1 mouse cellular context compared by ENCODE assay signal in genomic region chr5:136512103-136512674, GRCm38 (mm10).
TF ChIP-seq lines count a peak whose summit lies in the region.

No protein-coding gene starts in this region.

TF ChIP-seq in MEL, 35 proteins besides CTCF, POLR2A, EP300 and RAD21 (continued from another document):
- TF ChIP-seq ZKSCAN1 (IDR thresholded peaks at IDR 0.05; ENCODE audit: low read depth, low read length) (no peak), MYC (IDR thresholded peaks at IDR 0.05; ENCODE audit: low read depth, low read length) (no peak), KAT2A (conservative IDR thresholded peaks at IDR 0.05; ENCODE audit: low read depth, low read length) (no peak), RCOR1 (IDR thresholded peaks at IDR 0.05; ENCODE audit: low read depth, low read length) (0 out of 2 replicates have a peak, but pooled peaks have one; percentile 25), JUND (IDR thresholded peaks at IDR 0.05; ENCODE audit: low read depth, low read length) (no peak), POLR2AphosphoS5 (IDR thresholded peaks at IDR 0.05; ENCODE audit: borderline replicate concordance, low read depth, low read length) (no peak), MAZ (IDR thresholded peaks at IDR 0.05; ENCODE audit: low read depth, low read length) (0 out of 2 replicates have a peak, but pooled peaks have one; percentile 17), CHD2 (IDR thresholded peaks at IDR 0.05; ENCODE audit: low read length) (no peak)
